In the genomic region with DNA sequence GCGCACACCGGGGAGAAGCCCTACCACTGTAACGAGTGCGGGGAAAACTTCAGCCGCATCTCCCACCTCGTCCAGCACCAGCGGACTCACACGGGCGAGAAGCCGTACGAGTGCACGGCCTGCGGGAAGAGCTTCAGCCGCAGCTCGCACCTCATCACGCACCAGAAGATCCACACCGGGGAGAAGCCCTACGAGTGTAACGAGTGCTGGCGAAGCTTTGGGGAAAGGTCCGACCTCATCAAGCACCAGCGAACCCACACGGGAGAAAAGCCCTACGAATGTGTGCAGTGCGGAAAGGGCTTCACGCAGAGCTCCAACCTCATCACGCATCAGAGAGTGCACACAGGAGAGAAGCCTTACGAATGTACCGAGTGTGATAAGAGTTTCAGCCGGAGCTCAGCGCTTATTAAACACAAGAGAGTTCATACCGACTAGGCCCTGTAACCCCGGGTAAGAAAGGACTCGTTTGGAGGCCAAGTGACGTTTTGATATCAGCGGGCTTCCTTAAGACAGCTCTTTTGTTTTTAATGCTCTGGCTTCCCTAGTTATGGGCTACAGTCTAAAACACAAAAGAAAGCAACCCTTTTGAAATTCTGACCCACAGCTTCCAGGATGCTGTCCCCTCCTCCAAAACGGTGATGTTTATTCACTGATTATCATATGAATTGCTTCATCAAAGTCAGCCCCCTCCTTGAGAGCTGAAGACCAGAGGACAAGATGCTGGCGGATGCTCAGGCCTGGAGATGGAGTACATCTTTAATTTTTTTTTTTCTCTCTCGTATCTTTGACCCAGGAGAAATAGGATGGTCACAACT, we compare ENCODE assay signal across 12 mouse cellular contexts. TPM values are rescaled to one million over a fixed set of nuclear protein-coding genes. Genes with fewer than 3 reads are reported as not detected.
A peak's percentile ranks its signal among the peaks of the same experiment; 100 is the strongest.
DNase-seq lines count a peak whose midpoint lies in the region; ATAC-seq and TF ChIP-seq lines count a peak whose summit lies in the region.
"Had no signal": no experiment of that assay in that cellular context is flagged by ENCODE, and none has a peak within 500 bp of the region (broad histone marks: within the 10 kb centered on the region; RNA-seq: fewer than 3 reads in every experiment).

No protein-coding gene starts in this region.

- TF ChIP-seq POLR2A in ES-Bruce4 (IDR thresholded peaks at IDR 0.05; ENCODE audit: insufficient read depth, low read length) = no peak

- no peak for TF ChIP-seq CTCF in ES-Bruce4 (IDR thresholded peaks at IDR 0.05; ENCODE audit: low read depth, low read length)

- H3K9ac ChIP-seq in ES-Bruce4 (ENCODE audit: low read depth, poor library complexity, severe bottlenecking) = peak overlapping the region; percentile 7; the same call in 1 of the 2 replicates
- H3K9ac ChIP-seq in forebrain, embryonic 15.5 days (replicated peaks) = 0 out of 2 replicates have a peak overlapping the region, but pooled peaks have one; percentile 14
- H3K9ac ChIP-seq in midbrain, embryonic 12.5 days (replicated peaks) = peak overlapping the region; percentile 44; the same call in 1 of the 2 replicates
- H3K9ac ChIP-seq: heart, embryonic 13.5 days; liver, embryonic 13.5 days had no signal

- no peaks in the 10 kb centered on the region for H3K36me3 ChIP-seq in ES-Bruce4 (ENCODE audit: control insufficient read depth, insufficient read depth, low read length, poor library complexity, severe bottlenecking)
- H3K36me3 ChIP-seq in forebrain, embryonic 15.5 days = peaks cover 67% of the 10 kb centered on the region
- peaks cover 69% of the 10 kb centered on the region for H3K36me3 ChIP-seq in midbrain, embryonic 12.5 days

- no peaks in the 10 kb centered on the region for H3K9me3 ChIP-seq in ES-Bruce4 (replicated peaks; ENCODE audit: control insufficient read depth, insufficient read depth, low read length, poor library complexity, severe bottlenecking)
- H3K9me3 ChIP-seq in forebrain, embryonic 15.5 days = no peaks in the 10 kb centered on the region
- H3K9me3 ChIP-seq in midbrain, embryonic 12.5 days = peaks cover 10% of the 10 kb centered on the region; the same call in 1 of the 2 replicates

- H3K4me3 ChIP-seq in ES-Bruce4 (ENCODE audit: low read depth, low read length) = peak overlapping the region; percentile 39
- H3K4me3 ChIP-seq in forebrain, embryonic 15.5 days = no peak overlapping the region
- H3K4me3 ChIP-seq in midbrain, embryonic 12.5 days = peak overlapping the region; percentile 20
- H3K4me3 ChIP-seq: liver, embryonic 13.5 days had no signal

- no peaks in the 10 kb centered on the region for H3K27me3 ChIP-seq in ES-Bruce4 (ENCODE audit: control insufficient read depth, insufficient read depth, low read length, poor library complexity, severe bottlenecking)
- no peaks in the 10 kb centered on the region for H3K27me3 ChIP-seq in forebrain, embryonic 15.5 days
- H3K27me3 ChIP-seq in midbrain, embryonic 12.5 days = peaks cover 26% of the 10 kb centered on the region
- H3K27me3 ChIP-seq: heart, embryonic 13.5 days; liver, embryonic 13.5 days had no signal

- DNase-seq in R1 (ENCODE audit: low read depth, low spot score) (peak; percentile 85), liver (no peak)
- DNase-seq in kidney, postnatal 4 days = no peak
- no peak for DNase-seq in cerebellum, adult 8-10 months
- DNase-seq: adrenal gland, postnatal 36 days; cerebellum, adult 2 months; liver, embryonic 13.5 days; lung, postnatal 36 days had no signal

- TF ChIP-seq EP300 in ES-Bruce4 (IDR thresholded peaks at IDR 0.05; ENCODE audit: insufficient read depth, low read depth, low read length) = no peak

- no peak overlapping the region for H3K27ac ChIP-seq in ES-Bruce4 (ENCODE audit: insufficient read depth, low read length)
- no peak overlapping the region for H3K27ac ChIP-seq in forebrain, embryonic 15.5 days (replicated peaks)
- H3K27ac ChIP-seq in midbrain, embryonic 12.5 days (replicated peaks) = no peak overlapping the region
- H3K27ac ChIP-seq: heart, embryonic 13.5 days; liver, embryonic 13.5 days had no signal

- ATAC-seq in forebrain, embryonic 15.5 days (replicated peaks) = no peak
- ATAC-seq in midbrain, embryonic 12.5 days (ENCODE audit: low FRiP score, low read depth) = no peak

- H3K4me1 ChIP-seq in ES-Bruce4 (ENCODE audit: control insufficient read depth, insufficient read depth, low read length) = no peaks in the 10 kb centered on the region
- H3K4me1 ChIP-seq in forebrain, embryonic 15.5 days = peaks cover 31% of the 10 kb centered on the region
- peaks cover 32% of the 10 kb centered on the region for H3K4me1 ChIP-seq in midbrain, embryonic 12.5 days

- H3K4me2 ChIP-seq in forebrain, embryonic 15.5 days (replicated peaks) = no peak overlapping the region; the same call in 1 of the 2 replicates
- H3K4me2 ChIP-seq in midbrain, embryonic 12.5 days (replicated peaks) = peak overlapping the region; percentile 37
- H3K4me2 ChIP-seq: heart, embryonic 13.5 days; liver, embryonic 13.5 days had no signal

- WGBS in forebrain, embryonic 15.5 days = 32% methylated on average over 39 of the region's 39 CpGs
- WGBS in midbrain, embryonic 12.5 days = 32% methylated on average over 39 of the region's 39 CpGs

RNA-seq across cellular contexts. Expression of a gene that starts 6.5 kb away (rescaled TPM):
- 5.5 and 6.0 TPM in 2 replicates for polyA plus RNA-seq in ES-Bruce4 (2011; ENCODE audit: insufficient read depth, insufficient read length, low read depth, missing spikeins)
- 42.2 and 46.1 TPM in 2 replicates for polyA plus RNA-seq in forebrain, embryonic 15.5 days (2015; fragmentation: Nextera tagmentation; extraction: Ambion mirVana)
- polyA plus RNA-seq in midbrain, embryonic 12.5 days (2016; fragmentation: Nextera tagmentation; extraction: Ambion mirVana) = 38.4 and 40.5 TPM in 2 replicates

RNA-seq across cellular contexts. Expression of a gene that starts 19.8 kb away (rescaled TPM):
- polyA plus RNA-seq in ES-Bruce4 (2011; ENCODE audit: insufficient read depth, insufficient read length, low read depth, missing spikeins) = 128 and 131 TPM in 2 replicates
- polyA plus RNA-seq in forebrain, embryonic 15.5 days (2015; fragmentation: Nextera tagmentation; extraction: Ambion mirVana) = 247 and 258 TPM in 2 replicates
- polyA plus RNA-seq in midbrain, embryonic 12.5 days (2016; fragmentation: Nextera tagmentation; extraction: Ambion mirVana) = 237 and 247 TPM in 2 replicates

RNA-seq across cellular contexts. Expression of a gene that starts 43.5 kb away (rescaled TPM):
- 57.1 and 57.8 TPM in 2 replicates for polyA plus RNA-seq in ES-Bruce4 (2011; ENCODE audit: insufficient read depth, insufficient read length, low read depth, missing spikeins)
- 0.57 and 1.0 TPM in 2 replicates for polyA plus RNA-seq in forebrain, embryonic 15.5 days (2015; fragmentation: Nextera tagmentation; extraction: Ambion mirVana)
- 2.3 and 3.5 TPM in 2 replicates for polyA plus RNA-seq in midbrain, embryonic 12.5 days (2016; fragmentation: Nextera tagmentation; extraction: Ambion mirVana)

Comparison
In these comparisons a context has a peak if more than half of its experiments do, and no peak if none do; other contexts are left out.
1. RNA of a gene that starts 43.5 kb away (polyA plus RNA-seq): 57.1 to 57.8 TPM in ES-Bruce4; 2.3 to 3.5 TPM in midbrain, embryonic 12.5 days and 0.57 to 1.0 TPM in forebrain, embryonic 15.5 days; every median in the first group is over 10 times any median in the second.
2. Peak in every context shown above with its lines, with median percentiles within 50 percentile points of each other: H3K9ac ChIP-seq.